In the genomic region with DNA sequence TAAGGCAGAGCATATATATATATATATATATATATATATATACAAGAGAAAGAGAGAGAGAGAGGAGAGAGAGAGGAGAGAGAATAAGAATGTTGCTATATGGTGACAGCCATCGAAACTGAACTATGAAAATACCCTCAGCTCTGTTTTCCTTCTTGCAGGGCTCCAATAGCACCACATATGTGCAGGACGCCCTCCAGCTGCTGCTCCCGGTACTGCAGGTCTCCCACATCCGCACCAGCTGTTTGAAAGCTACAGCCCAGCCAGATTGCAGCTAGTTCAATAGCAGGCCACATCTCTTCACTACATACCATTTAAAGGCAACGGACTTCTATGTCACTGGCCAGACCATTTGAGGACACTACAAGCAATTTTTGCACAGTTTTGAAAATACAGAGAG, we compare ENCODE assay signal across 10 mouse cellular contexts. TPM values are rescaled to one million over a fixed set of nuclear protein-coding genes. Genes with fewer than 3 reads are reported as not detected.
DNase-seq lines count a peak whose midpoint lies in the region; ATAC-seq and TF ChIP-seq lines count a peak whose summit lies in the region.
"Had no signal": no experiment of that assay in that cellular context is flagged by ENCODE, and none has a peak within 500 bp of the region (broad histone marks: within the 10 kb centered on the region; RNA-seq: fewer than 3 reads in every experiment).

No protein-coding gene starts in this region.

- H3K4me3 ChIP-seq in kidney, adult 2 months (ENCODE audit: insufficient read depth, low read depth, low read length), result no peak overlapping the region
- no peak overlapping the region for H3K4me3 ChIP-seq in heart, embryonic 12.5 days
- H3K4me3 ChIP-seq: heart, embryonic 13.5 days; lung, embryonic 15.5 days had no signal

- H3K9me3 ChIP-seq in heart, embryonic 12.5 days (replicated peaks), result no peaks in the 10 kb centered on the region
- H3K9me3 ChIP-seq: heart, embryonic 13.5 days; lung, embryonic 15.5 days had no signal

- H3K27ac ChIP-seq in kidney, adult 2 months (ENCODE audit: insufficient read depth, low read depth, low read length), result no peak overlapping the region
- no peak overlapping the region for H3K27ac ChIP-seq in heart, embryonic 12.5 days (ENCODE audit: poor library complexity, severe bottlenecking)
- H3K27ac ChIP-seq: heart, embryonic 13.5 days; lung, embryonic 15.5 days had no signal

- peak; percentile 39; the same call in 1 of the 2 replicates for TF ChIP-seq CTCF in kidney, adult 2 months (conservative IDR thresholded peaks at IDR 0.05; ENCODE audit: insufficient read depth, insufficient read length, low read depth, low read length)

- WGBS in kidney, adult 2 months, result 83% methylated on average over 5 of the region's 5 CpGs
- 64% methylated on average over 5 of the region's 5 CpGs for WGBS in heart, embryonic 12.5 days

- no peak overlapping the region for H3K9ac ChIP-seq in heart, embryonic 12.5 days
- H3K9ac ChIP-seq: heart, embryonic 13.5 days; lung, embryonic 15.5 days had no signal

- H3K4me1 ChIP-seq in kidney, adult 2 months (ENCODE audit: control insufficient read depth, insufficient read depth, low read length), result peaks cover 6% of the 10 kb centered on the region; the same call in 1 of the 2 replicates
- H3K4me1 ChIP-seq in heart, embryonic 12.5 days (replicated peaks), result 0 out of 2 replicates have a peak, but pooled peaks cover 7% of the 10 kb centered on the region

- TF ChIP-seq POLR2A in kidney, adult 2 months (IDR thresholded peaks at IDR 0.05; ENCODE audit: low read depth, low read length), result no peak

- no peak overlapping the region for H3K4me2 ChIP-seq in heart, embryonic 12.5 days
- H3K4me2 ChIP-seq: heart, embryonic 13.5 days; lung, embryonic 15.5 days had no signal

- DNase-seq in kidney, adult 2 months, result no peak
- no peak for DNase-seq in kidney, postnatal 14 days
- peak; percentile 26 for DNase-seq in 416B (ENCODE audit: low read depth)
- peak; percentile 38 to 60 for DNase-seq in CD8-positive naive resting alpha-beta T cell, adult 2 months (ENCODE audit: low read depth in 2 of 2, low spot score in 2 of 2)
- DNase-seq in lung, postnatal 10 days, result peak; percentile 32
- DNase-seq in layer of hippocampus, postnatal 10 days (ENCODE audit: low spot score in 2 of 2), result no peak
- no peak for DNase-seq in heart, postnatal 10 days

- H3K36me3 ChIP-seq in kidney, adult 2 months (ENCODE audit: control insufficient read depth, insufficient read depth, low read length), result no peaks in the 10 kb centered on the region
- H3K36me3 ChIP-seq in heart, embryonic 12.5 days, result peaks cover 46% of the 10 kb centered on the region

- no peak for ATAC-seq in heart, embryonic 12.5 days (ENCODE audit: insufficient number of reproducible peaks, low FRiP score)

- H3K27me3 ChIP-seq in kidney, adult 2 months (replicated peaks; ENCODE audit: control insufficient read depth, insufficient read depth, low read length), result no peaks in the 10 kb centered on the region
- H3K27me3 ChIP-seq in heart, embryonic 12.5 days (replicated peaks), result no peaks in the 10 kb centered on the region
- H3K27me3 ChIP-seq: heart, embryonic 13.5 days; lung, embryonic 15.5 days had no signal

- intact Hi-C loops in heart, postnatal 10 days (cut with DNase I), result no loop called here

RNA-seq across cellular contexts. Expression of gene Tmem156, which starts 51.5 kb away (rescaled TPM):
- polyA plus RNA-seq in kidney, adult 2 months (2012; rRNA removed), result 0.11 and 0.19 TPM in 2 replicates
- under 1 TPM; 0.38 to 0.55 TPM for total RNA-seq in layer of hippocampus, postnatal 10 days (2021)
- 0.27 TPM in 1 of 2 replicates, not detected in the other for polyA plus RNA-seq in heart, embryonic 12.5 days (2016; fragmentation: Nextera tagmentation; extraction: Ambion mirVana)
- total RNA-seq in heart, postnatal 10 days (2021), result under 1 TPM in 1 of 2 experiments, not detected in 1; 0.29 TPM
- polyA plus RNA-seq: heart, embryonic 13.5 days had no signal

Comparison
In these comparisons a context has a peak if more than half of its experiments do, and no peak if none do; other contexts are left out.
1. DNase-seq: peak in 416B (single experiment), CD8-positive naive resting alpha-beta T cell, adult 2 months (2 of 2) and lung, postnatal 10 days (single experiment); none in kidney, adult 2 months (single experiment), kidney, postnatal 14 days (single experiment), layer of hippocampus, postnatal 10 days (0 of 2) and heart, postnatal 10 days (0 of 2).